Mouse (Mus musculus) limb, embryonic 14.5 days (tissue): Measurements from ENCODE around the gene Grk6. TPM values are rescaled to one million over a fixed set of nuclear protein-coding genes. Genes with fewer than 3 reads are reported as not detected.

Source experiments
- ATAC-seq: fragments of 200-750 bp; cut with Nextera tagmentation; 2 replicates; pipeline ENCODE4 v1.8.0; 2017; ENCODE audit warnings: low read depth, moderate number of reproducible peaks, moderate TSS enrichment; ENCODE audit not compliant: low FRiP score
- DNase-seq: peaks from one replicate; pipeline ENCODE4 v3.0.0-alpha.2; 2015; ENCODE audit warnings: low spot score
- H3K27ac ChIP-seq: fragments of 300-500 bp; sonication (generic); replicated peaks from 2 replicates; pipeline ENCODE4 v1.5.1; 2014; ENCODE audit warnings: low read depth, mild to moderate bottlenecking, low read length, moderate library complexity, mixed read lengths
- H3K27me3 ChIP-seq: fragments of 300-500 bp; sonication (generic); 2 replicates; pipeline ENCODE4 v1.6.1; 2014; ENCODE audit warnings: low read length, mixed read lengths; ENCODE audit not compliant: control insufficient read depth, insufficient read depth
- H3K36me3 ChIP-seq: fragments of 300-500 bp; sonication (generic); 2 replicates; pipeline ENCODE4 v1.6.1; 2014; ENCODE audit warnings: mild to moderate bottlenecking, low read length, moderate library complexity, mixed read lengths; ENCODE audit not compliant: control insufficient read depth, insufficient read depth
- H3K4me1 ChIP-seq: fragments of 300-500 bp; sonication (generic); 2 replicates; pipeline ENCODE4 v1.6.1; 2014; ENCODE audit warnings: antibody characterized with exemption, low read length, mixed read lengths; ENCODE audit not compliant: control insufficient read depth, insufficient read depth
- H3K4me2 ChIP-seq: fragments of 300-500 bp; sonication (generic); replicated peaks from 2 replicates; pipeline ENCODE4 v1.6.1; 2014; ENCODE audit warnings: low read depth, mild to moderate bottlenecking, low read length, moderate library complexity; ENCODE audit not compliant: severe bottlenecking
- H3K4me3 ChIP-seq: fragments of 300-500 bp; sonication (generic); replicated peaks from 2 replicates; pipeline ENCODE4 v1.5.1; 2014; ENCODE audit warnings: low read length
- H3K9ac ChIP-seq: fragments of 300-500 bp; sonication (generic); 2 replicates; pipeline ENCODE4 v1.6.1; 2014; ENCODE audit warnings: mild to moderate bottlenecking, low read depth, low read length, moderate library complexity; ENCODE audit not compliant: severe bottlenecking
- H3K9me3 ChIP-seq: fragments of 300-500 bp; sonication (generic); 2 replicates; pipeline ENCODE4 v1.6.1; 2016; ENCODE audit warnings: low read length; ENCODE audit not compliant: control insufficient read depth
- POLR2A ChIP-seq: fragments of 200-500 bp; IDR thresholded peaks from 2 replicates; pipeline ENCODE4 v1.8.0; 2012; ENCODE audit warnings: inconsistent platforms, mild to moderate bottlenecking, moderate library complexity, borderline replicate concordance; ENCODE audit not compliant: insufficient read depth, insufficient read length; ENCODE audit errors: extremely low read depth
- WGBS: fragments of 180-500 bp; shearing (Covaris S2); extraction: QIAGEN DNeasy Blood & Tissue Kit; methylation state at CpG from one replicate; pipeline ENCODE4 v1.1.7; 2014; 5-methylcytosine and 5-hydroxymethylcytosine counted together
- polyA plus RNA-seq, 2 experiments: library from polyadenylated mRNA; depleted of rRNA in 1 of 2; stranded (reverse) in 1 of 2; unstranded in 1 of 2; fragments of >200 nt; fragmentation: Nextera tagmentation in 1 of 2; extraction: Ambion mirVana in 1 of 2; gene quantifications; 2 replicates each; pipeline versions ENCODE4 v1.2.1 to v1.2.3; 2012 to 2014

Gene Grk6
- polyA plus RNA-seq, 2 experiments: 51.7 to 81.4 TPM

- Histone ChIP-seq H3K4me3 (no peak overlapping the region), H3K27me3 (no peaks in the 10 kb centered on the region), H3K36me3 (peaks cover 70% of the 10 kb centered on the region), H3K9ac (no peak overlapping the region), H3K4me2 (no peak overlapping the region), H3K9me3 (no peaks in the 10 kb centered on the region), H3K27ac (no peak overlapping the region), H3K4me1 (peaks cover 6% of the 10 kb centered on the region; the same call in 1 of the 2 replicates)
- ATAC-seq (no peak), DNase-seq (no peak)
- WGBS: 59% methylated on average over 11 of the region's 11 CpGs
- no peak for TF ChIP-seq POLR2A
These were observed 54.0 kb downstream of the Grk6 start for GRCm38 (mm10) chr13:55498906-55499305.

DNA sequence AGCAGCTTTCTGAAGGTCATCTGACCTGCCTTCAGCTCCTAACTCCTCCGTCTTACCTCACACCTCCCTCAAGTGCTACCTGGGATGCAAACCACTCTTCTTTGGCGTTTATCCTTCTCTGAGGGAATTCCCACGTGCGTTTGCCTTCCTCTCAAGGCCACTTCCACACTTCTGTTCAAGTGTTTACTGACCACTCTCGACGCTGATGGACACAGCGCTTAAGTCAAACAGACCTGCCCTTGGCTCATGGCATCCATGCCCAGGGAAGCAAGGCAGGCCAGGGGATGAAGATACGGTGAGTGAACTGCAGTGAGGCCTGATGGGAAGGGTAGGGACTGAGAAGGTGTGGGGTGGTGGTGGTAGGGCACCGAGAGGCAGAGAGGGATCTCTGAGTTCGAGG is 55.7 kb downstream of the Grk6 start:
- Histone ChIP-seq H3K36me3 (peaks cover 86% of the 10 kb centered on the region), H3K27ac (no peak overlapping the region), H3K9me3 (no peaks in the 10 kb centered on the region), H3K4me3 (no peak overlapping the region), H3K4me1 (peaks cover 6% of the 10 kb centered on the region; the same call in 1 of the 2 replicates), H3K4me2 (no peak overlapping the region), H3K9ac (no peak overlapping the region), H3K27me3 (no peaks in the 10 kb centered on the region)
- WGBS: 80% methylated on average over 10 of the region's 10 CpGs
- no peak for TF ChIP-seq POLR2A
- DNase-seq (no peak), ATAC-seq (no peak)

DNA sequence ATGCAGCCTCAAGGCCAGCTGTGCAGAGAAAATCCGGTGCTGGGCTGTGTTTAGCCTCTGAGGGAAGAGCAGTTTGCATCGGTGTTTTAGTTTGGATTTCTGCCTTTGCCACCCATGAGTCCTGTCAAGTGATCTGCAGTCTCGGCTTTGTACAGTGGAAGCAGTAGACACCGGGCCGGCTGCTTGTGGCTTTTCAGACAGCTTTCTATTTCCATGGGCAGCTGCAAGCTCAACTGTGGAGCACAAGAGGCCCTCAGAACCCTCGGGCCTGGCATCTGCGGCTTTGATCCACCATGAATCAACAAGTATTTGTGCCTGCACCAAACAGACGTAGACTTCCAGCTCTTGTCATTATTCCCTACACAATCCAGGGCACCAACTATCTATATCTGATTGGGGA is 57.5 kb downstream of the Grk6 start:
- Histone ChIP-seq H3K36me3 (peaks cover 95% of the 10 kb centered on the region), H3K9me3 (no peaks in the 10 kb centered on the region), H3K4me2 (no peak overlapping the region), H3K27ac (no peak overlapping the region), H3K4me1 (no peaks in the 10 kb centered on the region), H3K27me3 (no peaks in the 10 kb centered on the region), H3K9ac (no peak overlapping the region), H3K4me3 (no peak overlapping the region)
- ATAC-seq (no peak), DNase-seq (no peak)
- no peak for TF ChIP-seq POLR2A
- 89% methylated on average over 8 of the region's 8 CpGs for WGBS

- DNase-seq: no peak
- H3K36me3 ChIP-seq: peaks cover 96% of the 10 kb centered on the region
- no peak overlapping the region for H3K9ac ChIP-seq
- WGBS: 76% methylated on average over 5 of the region's 5 CpGs
- no peaks in the 10 kb centered on the region for H3K27me3 ChIP-seq
- H3K4me2 ChIP-seq: no peak overlapping the region
- no peak overlapping the region for H3K4me3 ChIP-seq
- H3K27ac ChIP-seq: no peak overlapping the region
- no peak for TF ChIP-seq POLR2A
- no peaks in the 10 kb centered on the region for H3K9me3 ChIP-seq
- no peaks in the 10 kb centered on the region for H3K4me1 ChIP-seq
- no peak for ATAC-seq
These were observed 59.5 kb downstream of the Grk6 start for GRCm38 (mm10) chr13:55504390-55504789.

- H3K27ac ChIP-seq: no peak overlapping the region
- no peak overlapping the region for H3K4me2 ChIP-seq
- H3K36me3 ChIP-seq: peaks cover 93% of the 10 kb centered on the region
- TF ChIP-seq POLR2A: no peak
- H3K27me3 ChIP-seq: no peaks in the 10 kb centered on the region
- ATAC-seq: no peak
- peaks cover 7% of the 10 kb centered on the region for H3K4me1 ChIP-seq
- H3K4me3 ChIP-seq: no peak overlapping the region
- no peak overlapping the region for H3K9ac ChIP-seq
- DNase-seq: no peak
- no peaks in the 10 kb centered on the region for H3K9me3 ChIP-seq
- 87% methylated on average over 9 of the region's 9 CpGs for WGBS
These were observed 60.9 kb downstream of the Grk6 start for GRCm38 (mm10) chr13:55505810-55506209.

DNA sequence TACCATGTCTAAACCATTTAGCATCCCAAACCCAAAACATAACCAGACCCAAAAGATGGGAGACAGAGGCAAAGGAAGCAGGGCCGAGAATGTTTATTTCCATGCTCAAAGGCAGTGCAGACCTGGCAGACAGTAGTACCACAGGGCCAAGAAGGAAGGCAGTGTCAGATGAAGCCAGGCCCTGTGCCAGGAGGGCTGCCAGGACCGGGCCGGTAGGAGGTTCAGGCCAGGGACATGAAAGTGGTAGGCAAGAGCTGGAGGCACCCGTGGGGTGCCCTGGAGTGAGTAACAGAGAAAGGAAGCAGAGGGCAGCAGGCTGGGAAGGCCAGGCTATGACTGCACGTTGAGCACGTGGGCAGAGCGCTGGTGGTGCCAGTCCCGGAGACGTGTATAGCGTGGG is 61.8 kb downstream of the Grk6 start:
- Histone ChIP-seq H3K4me1 (peaks cover 16% of the 10 kb centered on the region), H3K27me3 (no peaks in the 10 kb centered on the region), H3K9ac (no peak overlapping the region), H3K36me3 (peaks cover 85% of the 10 kb centered on the region), H3K4me2 (no peak overlapping the region), H3K9me3 (no peaks in the 10 kb centered on the region), H3K27ac (no peak overlapping the region), H3K4me3 (no peak overlapping the region)
- 94% methylated on average over 10 of the region's 10 CpGs for WGBS
- ATAC-seq (no peak), DNase-seq (no peak)
- TF ChIP-seq POLR2A: no peak
